Mouse (Mus musculus): ENCODE results near the gene Usp15.

Gene Usp15

DNA sequence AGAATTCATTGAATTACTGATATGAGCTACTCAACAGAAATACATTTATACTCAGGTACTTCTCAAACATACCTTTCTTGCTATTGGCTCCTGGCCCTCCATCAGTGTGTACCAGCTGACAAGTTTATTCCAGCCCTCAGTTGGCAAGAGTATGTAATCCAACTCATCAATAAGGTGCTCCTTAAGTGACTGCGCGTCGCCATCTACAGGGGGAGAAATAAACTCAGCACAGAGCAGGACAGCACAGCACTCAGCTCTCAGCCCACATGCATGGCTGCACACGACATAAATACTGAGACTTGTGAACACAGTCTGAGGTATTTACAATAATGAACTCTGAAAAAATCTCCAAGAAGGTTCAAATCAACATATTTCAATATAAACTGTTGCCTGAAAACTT lies 21.0 kb downstream of the Usp15 start:
- no peak for DNase-seq (ENCODE audit: low read depth)

DNA sequence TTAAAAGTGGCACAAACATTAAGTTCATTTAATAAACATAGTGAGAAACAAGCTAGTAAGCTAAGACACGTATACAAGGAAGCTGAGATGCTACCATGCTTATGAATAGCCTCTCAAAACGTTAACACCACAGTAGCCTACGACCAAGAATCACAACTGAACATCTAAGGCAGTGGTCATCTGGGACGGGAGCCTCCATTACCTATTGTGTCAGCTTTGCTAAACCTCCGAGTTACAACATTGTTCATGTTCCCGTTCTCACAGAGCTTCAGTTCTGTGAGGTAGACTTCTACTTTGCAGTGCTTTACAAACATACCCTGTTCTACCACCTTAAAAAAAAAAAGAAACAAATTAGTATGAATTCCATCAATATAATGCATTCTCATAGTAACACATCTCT lies 25.9 kb downstream of the Usp15 start:
- no peak for DNase-seq (ENCODE audit: low read depth)

DNA sequence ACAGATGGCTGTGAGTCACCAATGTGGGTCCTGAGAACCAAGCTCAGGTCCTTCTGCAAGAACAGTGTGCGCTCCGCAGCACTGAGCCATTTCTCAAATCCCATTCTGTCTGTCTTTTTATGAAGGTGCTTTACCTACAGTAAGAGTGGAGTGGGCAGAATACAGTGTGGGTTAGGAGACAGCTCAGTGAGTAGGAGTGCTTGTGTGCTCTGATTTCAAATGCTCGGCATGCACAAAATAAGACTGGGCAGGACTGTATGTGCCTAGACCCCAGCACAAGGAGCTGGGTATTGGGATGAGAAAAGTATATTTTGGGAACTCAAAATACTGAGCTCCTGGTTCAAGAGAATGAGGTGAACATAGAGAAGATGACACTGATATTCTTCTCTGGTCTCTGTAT lies 31.3 kb downstream of the Usp15 start:
- no peak for DNase-seq (ENCODE audit: low read depth)

DNA sequence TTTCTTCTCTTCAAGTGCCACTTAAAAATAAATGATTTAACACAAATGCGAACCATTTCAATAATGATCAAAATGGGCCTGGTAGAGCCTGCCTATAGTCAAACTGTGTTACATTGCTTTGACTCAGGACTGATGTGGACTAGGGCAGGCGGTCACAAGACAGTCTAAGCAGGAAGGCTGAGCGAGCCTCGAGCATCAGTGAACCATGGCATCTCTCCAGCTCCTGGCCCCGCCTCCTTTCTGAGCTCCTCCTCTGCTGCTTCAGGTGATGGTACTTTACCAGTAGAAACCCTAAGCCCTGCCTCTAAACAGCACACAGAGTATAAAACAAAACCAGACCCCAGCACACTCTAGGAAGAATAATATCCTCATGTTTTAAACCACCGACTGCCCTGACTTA lies 36.3 kb downstream of the Usp15 start:
- no peak for DNase-seq (ENCODE audit: low read depth)

DNA sequence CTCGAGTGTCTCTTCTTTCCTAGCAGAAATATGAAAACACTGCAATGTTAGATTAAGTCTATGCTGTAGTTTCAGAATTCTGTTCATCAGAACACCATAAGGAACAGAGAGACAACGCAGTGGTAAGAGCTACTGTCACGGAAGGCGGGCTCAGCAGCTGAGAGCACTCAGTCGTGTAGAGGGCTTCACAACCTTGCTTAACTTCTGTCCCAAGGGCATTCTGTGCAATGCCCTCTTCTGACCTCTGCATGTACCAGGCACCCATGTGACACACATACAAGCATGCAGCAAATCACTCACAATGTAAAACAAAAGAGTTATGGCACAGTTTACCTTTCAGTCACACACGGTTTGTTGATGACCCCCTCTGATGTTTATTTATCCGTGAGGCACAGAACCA lies 37.5 kb downstream of the Usp15 start:
- DNase-seq (ENCODE audit: low read depth) = no peak

DNA sequence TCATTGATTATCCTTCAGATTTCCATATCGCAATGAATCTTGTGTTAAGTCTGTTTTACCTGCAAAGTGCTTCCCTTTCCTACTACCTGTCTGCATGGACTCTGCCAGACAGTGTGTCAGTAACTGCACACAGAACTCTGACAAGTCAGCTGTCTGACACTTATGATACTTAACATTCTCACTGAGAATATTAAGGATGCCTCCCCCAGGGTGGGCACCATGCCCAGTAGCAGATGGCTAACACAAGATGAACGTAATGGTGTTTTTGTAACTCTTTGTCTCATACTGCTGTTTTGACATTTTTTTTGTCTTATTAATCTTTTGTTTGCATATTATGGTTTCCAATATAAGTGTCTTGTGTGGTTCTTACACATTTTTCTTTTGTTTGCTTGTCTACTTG lies 40.4 kb downstream of the Usp15 start:
- DNase-seq (ENCODE audit: low read depth) = no peak

DNA sequence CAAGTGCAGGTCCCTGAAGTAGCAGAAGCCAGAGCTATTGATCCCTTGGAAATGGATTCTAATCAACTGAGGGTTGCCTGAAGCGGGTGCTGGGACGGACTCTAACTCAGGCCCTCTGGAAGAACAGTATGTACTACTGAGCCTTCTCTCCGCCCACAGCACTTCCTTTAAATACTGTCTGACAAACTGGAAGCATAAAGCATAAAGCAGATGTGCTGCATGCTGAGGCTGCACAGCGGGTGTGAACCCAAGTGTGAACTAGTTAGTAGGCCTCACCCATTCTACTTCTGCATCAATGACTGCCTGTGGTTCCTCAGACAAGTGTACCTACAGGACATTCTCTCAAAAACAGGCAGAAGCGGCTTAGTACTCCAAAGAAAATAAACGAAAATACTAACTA lies 41.0 kb downstream of the Usp15 start:
- no peak for DNase-seq (ENCODE audit: low read depth)

DNA sequence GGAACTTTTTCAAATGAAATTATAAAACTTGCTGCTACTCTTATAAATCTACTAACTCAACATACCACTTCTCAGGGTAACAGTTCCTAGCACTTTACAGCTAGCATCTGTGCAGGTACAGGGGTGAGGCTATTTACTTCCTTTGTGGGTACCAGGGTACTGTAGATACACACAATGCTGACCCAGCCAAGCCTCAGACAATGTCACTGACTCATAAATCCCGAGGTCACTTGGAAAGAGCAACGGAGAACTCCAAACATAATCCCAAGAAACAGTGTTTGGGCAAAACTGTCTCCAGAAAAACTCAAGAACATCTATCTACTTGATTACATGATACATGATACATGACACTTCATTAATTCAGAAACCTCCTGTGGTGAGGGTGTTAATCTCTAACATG lies 43.5 kb downstream of the Usp15 start:
- DNase-seq (ENCODE audit: low read depth) = no peak

DNA sequence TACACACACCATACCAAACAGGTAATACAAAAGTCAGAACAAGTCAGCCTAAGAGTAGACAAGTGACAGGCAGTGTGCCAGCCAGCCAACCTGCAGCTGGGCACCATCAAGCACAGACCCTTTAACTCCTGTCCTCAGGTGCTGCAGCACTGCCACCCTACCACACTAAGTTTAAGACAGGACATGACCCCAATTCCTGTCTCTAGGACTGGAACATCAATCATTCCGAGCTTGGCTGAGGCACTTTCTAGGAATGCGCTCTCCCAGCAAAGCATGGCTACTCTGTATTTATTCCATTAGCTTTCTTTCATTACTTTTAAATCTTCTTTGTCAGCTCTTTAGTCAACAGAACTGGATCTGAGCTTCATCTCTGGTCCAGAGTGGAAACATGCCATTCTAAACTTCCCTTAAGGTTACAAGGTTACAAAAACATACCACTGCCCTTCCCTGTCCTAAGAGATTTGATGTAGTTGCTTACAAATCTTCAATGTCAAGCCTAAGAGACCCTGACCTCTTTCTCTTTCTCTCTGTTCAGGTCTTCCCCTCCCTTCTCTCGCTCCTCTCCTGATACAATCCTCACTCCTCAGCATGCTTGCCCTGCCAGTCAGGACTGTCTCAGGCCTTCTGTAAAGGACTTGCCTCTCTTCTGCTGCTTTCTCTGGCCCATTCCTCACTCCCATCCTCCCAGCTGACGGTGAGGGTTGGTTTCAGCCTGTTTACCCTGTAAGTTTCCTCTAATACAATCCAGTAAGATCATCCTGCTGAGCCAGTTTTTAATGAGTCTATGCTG lies 48.6 kb downstream of the Usp15 start:
- DNase-seq (ENCODE audit: low read depth) = no peak

DNA sequence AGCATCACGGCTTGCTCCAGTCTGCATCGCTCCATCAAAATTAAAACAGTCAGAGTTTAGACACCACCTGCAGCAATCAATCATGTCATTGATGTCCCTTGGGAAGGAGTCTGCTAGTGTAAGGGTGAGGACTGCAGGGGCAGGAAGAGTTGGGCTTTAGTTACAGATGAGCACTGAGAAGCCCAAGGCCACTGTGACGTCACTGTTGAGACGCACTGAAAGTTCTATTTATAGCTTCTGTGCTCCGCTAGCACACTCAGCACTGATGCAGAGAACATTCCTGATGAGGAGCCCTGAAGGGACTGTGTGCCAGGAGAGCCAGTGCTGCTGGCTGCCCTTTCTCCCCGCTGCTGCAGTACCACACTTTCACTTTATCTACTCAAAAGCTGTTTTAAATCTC lies 49.6 kb downstream of the Usp15 start:
- DNase-seq (ENCODE audit: low read depth) = no peak

DNA sequence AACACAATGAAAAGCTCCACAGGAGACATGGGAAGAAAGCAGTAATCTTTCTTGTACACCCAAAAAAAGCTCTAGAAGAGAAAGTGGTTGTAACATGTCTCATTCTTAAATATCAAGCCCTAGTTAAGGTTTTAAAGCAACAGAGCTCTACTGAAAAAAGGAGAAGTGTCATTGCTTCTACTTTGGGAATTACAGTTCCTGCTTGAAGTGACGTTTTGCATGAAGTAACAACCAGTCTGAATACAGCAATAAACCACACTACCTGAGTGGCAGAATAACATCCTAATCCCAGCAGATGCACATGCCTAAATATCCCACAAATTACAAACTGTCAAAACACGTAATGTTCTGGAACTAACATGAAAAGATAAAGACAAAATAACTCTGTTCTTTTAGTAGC lies 50.4 kb downstream of the Usp15 start:
- DNase-seq (ENCODE audit: low read depth) = no peak

DNA sequence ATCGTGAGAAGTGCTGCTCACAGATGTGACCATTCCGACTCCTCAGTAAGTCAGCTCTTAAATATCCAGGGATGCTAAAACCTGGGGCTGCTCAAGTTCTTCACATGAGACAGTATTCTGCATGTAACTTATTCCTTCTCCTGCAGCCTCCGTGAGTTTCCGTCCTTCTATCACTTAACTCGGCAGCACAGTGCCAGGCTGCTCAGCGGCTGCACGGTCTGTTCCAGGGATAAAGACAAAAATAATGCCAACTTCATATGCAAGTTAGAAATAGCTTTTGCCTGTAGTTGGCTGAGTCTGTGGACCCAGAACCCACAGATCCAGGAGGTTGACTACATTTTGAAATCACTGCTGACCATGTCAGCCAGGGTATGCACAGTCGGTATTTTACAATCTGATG lies 52.5 kb downstream of the Usp15 start:
- no peak for DNase-seq (ENCODE audit: low read depth)

DNA sequence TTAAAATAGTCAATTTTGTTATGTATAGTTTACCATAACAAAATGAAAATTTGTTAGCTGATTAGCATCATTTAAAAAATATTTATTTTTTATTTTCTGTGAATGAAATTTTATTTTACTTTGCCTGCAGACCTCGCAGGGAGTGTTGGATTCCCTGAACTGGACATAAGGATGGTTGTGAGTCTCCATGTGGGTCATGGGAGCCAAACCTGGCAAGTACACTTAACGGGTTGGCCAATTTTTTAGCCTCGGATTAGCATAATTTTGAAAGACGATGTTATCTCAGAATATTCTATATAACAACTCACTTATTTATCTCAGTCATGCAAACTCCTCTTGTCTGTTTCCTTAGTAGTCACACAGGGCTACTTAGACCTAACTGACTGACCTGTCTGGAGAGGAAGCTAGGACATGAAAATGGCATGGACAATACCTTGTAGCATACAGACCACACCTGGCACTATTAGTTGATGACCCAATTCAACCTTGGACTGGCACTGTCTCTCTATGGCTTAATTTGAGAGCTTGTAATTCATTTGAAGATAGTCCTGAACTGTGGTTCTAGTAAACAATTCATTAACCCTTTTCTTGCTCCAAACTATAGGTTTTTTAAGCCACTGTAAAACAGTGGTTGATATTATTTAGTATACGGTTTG lies 54.3 kb downstream of the Usp15 start:
- DNase-seq (ENCODE audit: low read depth) = no peak

DNA sequence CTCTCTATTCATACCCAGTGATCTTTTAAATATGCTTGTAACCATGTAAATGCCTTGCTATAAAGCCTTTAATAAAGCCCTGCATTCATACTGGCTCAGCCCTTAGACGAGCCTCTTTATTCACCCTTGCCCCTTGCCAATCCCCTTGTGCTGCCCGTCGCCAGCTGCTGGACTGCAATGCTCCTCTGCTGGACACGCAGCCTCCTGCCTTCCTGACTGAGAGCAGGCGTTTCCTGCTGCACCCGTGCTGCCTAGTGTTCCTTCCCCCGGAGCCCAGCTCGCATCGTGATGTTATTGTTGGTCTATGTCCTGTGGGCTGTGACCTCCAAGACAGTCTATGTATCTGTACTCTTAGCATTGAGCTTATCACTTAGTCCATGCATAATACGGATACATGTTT lies 61.0 kb downstream of the Usp15 start:
- no peak for DNase-seq (ENCODE audit: low read depth)

DNA sequence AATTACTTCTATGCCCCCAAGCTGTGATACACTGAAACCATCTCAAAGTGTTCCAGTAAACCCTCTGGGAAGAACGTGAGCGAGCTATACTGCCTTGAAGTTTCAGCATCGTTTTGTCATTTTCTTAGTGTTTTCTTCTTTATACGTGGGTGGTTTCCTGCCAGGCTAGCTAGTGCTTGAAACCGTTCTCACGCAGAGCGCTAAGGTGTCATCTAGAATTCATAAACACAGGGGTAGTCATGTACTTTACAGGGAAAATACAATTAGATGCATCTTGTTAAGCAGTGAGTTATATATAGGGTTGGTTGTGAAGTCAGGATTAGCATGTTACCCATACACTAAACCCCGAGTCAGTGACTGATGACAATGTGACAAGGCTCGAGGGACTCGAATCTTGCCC lies 65.3 kb downstream of the Usp15 start:
- no peak for DNase-seq (ENCODE audit: low read depth)

DNA sequence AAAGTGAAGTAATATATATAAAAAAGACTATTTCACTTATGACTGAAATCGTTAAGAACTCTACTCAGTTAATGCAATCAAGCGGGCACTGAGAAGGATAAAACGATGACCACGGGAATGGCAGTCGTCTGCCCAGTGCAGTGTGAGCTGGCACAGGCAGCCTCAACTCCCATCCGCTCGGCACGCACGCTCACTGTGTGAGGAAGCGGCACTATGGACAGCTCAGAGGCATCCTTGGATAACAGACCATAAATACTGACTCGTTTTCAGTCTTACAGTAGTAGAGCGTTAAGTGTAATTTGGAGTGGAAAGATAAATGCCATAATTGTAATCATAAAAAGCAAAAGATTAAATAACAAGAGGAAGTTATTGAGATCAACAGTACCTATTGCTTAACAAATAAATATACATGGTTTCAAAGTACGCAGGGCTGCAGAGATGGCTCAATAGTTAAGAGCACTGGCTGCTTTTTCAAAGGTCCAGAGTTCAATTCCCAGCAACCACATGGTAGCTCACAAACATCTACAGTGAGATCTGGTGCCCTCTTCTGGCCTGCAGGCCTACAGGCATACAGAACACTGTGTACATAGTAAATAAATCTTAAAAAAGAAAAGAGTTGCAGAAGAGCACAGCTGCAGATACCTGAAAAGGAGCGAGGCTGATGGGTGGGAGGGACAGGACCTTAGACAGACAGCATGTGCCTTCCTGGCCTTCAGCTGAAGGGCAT lies 76.0 kb downstream of the Usp15 start:
- DNase-seq (ENCODE audit: low read depth) = no peak

DNA sequence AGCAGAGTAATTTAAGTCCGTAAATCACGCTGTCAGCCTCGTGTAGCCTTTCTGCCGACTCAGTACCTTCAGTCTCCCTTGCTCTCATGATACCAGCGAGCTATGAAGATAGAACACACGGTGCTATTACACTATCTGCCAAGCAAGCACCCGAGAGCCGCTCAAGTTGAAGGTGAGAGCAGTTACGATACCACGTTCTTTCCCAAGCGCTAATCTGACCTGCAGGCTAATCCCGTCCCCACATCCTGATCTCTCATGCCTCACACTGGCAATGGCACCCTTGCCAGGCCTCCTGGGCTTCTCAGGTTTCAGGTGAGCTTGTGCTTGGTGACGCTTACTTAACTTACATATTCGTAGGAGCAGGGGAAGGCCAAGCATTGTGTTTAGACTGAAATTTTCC lies 79.9 kb downstream of the Usp15 start:
- no peak for DNase-seq (ENCODE audit: low read depth)

DNA sequence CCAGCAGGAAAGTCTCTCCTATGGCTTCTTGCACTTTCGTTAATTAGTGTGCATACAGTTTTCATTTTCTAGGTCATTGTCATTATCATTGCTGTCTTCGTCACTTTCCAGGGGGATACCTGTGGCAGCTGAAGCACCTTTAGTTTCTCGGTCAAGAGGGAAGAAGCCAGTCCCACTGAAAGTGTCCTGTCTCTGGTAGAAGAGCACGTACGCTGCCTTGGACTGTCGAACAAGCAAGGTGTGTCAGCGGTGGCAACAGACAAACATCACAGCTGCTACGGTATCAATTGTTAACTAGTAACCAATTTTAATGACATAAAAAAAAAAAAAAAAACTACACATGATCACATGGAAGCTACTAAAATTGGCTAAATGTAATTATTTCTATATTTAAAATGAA lies 83.3 kb downstream of the Usp15 start:
- DNase-seq (ENCODE audit: low read depth) = no peak

DNA sequence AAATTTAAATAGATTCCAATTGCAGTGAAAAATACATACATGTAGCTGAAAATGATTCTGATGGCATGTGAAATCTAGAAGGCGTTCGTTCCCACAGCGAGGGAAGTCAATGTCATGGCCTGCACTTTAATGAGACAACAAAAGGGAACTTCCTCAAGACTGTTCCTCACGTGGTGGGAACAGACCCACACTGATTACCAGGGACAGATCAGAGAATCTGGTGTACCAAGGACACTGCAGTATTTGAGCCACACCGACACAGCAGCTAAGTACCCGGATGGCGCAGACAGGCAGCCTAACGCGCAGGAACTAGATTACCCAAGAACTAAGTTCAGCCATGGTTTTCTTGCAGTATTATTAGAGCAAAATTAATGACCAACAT lies 84.0 kb downstream of the Usp15 start:
- no peak for DNase-seq (ENCODE audit: low read depth)

DNA sequence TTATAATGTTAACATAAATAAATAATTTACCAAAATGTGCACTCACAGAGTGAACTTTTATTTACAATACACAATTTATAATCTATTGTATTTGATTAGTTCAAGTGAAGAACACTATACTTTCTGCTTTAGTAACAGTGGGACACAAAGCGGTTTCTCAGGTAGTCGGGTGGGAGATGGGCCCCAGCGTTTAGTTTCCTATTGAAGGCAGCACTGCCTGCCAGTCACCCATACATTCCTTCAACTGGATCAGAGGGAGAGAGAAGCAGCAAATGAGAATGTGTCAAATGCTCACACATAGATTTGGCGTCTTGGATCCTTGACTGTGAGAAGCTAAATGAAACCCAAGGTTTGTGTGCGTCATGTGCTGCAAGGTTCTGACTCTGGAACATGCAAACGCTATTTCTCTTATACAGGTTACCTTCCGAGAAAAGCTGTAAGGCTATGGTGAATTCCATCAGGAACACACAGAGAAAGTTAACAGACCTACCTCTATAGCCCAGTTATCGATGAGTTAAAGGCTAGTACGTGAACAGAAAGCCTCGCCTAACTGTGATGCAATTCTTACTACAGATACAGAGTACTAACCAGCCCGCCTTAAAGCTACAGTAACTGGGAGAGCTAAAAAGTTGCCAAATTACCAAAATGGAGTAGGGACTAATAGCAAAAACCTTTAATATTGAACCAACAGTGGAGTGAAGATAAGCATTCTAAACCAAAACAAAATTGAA lies 84.6 kb downstream of the Usp15 start:
- no peak for DNase-seq (ENCODE audit: low read depth)

DNA sequence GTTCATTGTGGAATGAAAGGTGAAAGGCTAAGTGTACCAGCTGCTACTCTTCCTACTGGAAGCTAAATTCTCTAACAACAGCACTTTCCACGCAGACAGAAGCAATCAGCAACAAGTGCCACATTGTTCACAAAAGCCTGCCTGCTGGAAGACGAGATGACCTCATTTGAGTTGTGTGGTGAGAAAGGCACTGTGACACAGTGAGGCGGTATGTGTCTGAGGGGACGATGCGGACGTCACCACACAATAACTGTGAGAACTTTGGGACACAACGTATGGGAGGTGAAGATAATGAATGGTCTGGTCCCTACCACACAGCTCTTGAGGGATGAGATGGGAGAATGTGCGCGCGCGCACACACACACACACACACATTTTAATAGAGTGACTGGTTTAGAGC lies 86.2 kb downstream of the Usp15 start:
- no peak for DNase-seq (ENCODE audit: low read depth)

DNA sequence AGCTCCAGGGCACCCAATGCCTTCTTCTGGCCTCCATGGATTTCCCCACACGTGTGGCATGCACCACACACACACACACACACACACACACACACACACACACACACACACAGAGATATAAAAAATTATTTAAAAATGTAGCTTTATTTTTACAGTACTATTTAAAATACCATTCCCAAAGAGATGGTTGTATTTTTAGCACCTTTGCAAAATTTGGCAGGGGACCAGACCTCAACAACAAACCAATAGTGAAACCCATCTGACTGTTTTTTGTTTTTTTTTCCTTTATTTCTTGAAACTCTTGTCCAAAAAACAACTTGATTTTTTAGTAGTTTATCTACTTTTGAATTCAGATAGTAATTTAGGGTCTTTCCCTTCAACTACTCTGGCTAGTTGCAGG lies 88.3 kb downstream of the Usp15 start:
- no peak for DNase-seq (ENCODE audit: low read depth)

DNA sequence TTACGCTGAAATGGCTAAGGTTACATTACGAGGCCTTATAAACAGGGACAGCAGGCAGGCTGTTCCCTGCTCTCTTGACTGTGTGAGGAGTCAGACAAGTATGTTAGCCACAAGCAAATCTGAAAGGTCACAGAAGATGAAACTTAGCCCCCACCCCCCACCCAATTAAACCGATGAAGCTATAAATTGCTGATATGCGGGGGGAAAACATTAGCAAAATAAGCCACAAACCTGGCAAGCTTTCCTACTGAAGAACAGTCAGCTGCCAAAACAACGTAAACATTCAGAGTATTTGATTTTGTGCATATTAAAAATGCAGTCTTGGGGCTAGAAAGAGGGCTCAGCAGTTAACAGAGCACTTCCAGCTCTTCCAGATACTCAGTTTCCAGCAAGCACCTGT lies 88.7 kb downstream of the Usp15 start:
- no peak for DNase-seq (ENCODE audit: low read depth)
